Mouse (Mus musculus) liver, embryonic 12.5 days (tissue): ENCODE measurements around the gene Adam22. TPM values are rescaled to one million over a fixed set of nuclear protein-coding genes. Genes with fewer than 3 reads are reported as not detected.

Experiments
- ATAC-seq: fragments of 200-750 bp; cut with Nextera tagmentation; 2 replicates; pipeline ENCODE4 v1.8.0; 2017; ENCODE audit warnings: moderate number of reproducible peaks, mild to moderate bottlenecking, moderate library complexity
- H3K27ac ChIP-seq: fragments of 300-500 bp; sonication (generic); 2 replicates; pipeline ENCODE4 v1.5.1; 2016; ENCODE audit warnings: mild to moderate bottlenecking
- H3K27me3 ChIP-seq: fragments of 300-500 bp; sonication (generic); replicated peaks from 2 replicates; pipeline ENCODE4 v1.6.1; 2016; ENCODE audit warnings: mild to moderate bottlenecking, moderate library complexity
- H3K36me3 ChIP-seq: fragments of 300-500 bp; sonication (generic); 2 replicates; pipeline ENCODE4 v1.6.1; 2016; ENCODE audit warnings: mild to moderate bottlenecking, moderate library complexity
- H3K4me1 ChIP-seq: fragments of 300-500 bp; sonication (generic); 2 replicates; pipeline ENCODE4 v1.6.1; 2016
- H3K4me2 ChIP-seq: fragments of 300-500 bp; sonication (generic); 2 replicates; pipeline ENCODE4 v1.6.1; 2016; ENCODE audit warnings: mild to moderate bottlenecking, moderate library complexity
- H3K4me3 ChIP-seq: fragments of 300-500 bp; sonication (generic); 2 replicates; pipeline ENCODE4 v1.5.1; 2016; ENCODE audit warnings: mild to moderate bottlenecking, moderate library complexity
- H3K9ac ChIP-seq: fragments of 300-500 bp; sonication (generic); 2 replicates; pipeline ENCODE4 v1.6.1; 2016; ENCODE audit warnings: mild to moderate bottlenecking, moderate library complexity
- H3K9me3 ChIP-seq: fragments of 300-500 bp; sonication (generic); replicated peaks from 2 replicates; pipeline ENCODE4 v1.6.1; 2016; ENCODE audit warnings: mild to moderate bottlenecking, moderate library complexity
- WGBS: fragments of 180-500 bp; shearing (Covaris S2); methylation state at CpG from one replicate; pipeline ENCODE4 v1.1.7; 2016; ENCODE audit not compliant: insufficient replicate concordance; 5-methylcytosine and 5-hydroxymethylcytosine counted together
- polyA plus RNA-seq: library from polyadenylated mRNA; unstranded; fragments of >200 nt; fragmentation: Nextera tagmentation; extraction: Ambion mirVana; gene quantifications from 2 replicates; pipeline ENCODE4 v1.2.1, GENCODE M21; 2016

Adam22 gene
- polyA plus RNA-seq, 1 experiment from 2014 or later = 0.56 TPM

GRCm38 (mm10) chr5:8297719-8298419, 70.1 kb downstream of the Adam22 start:
- 62% methylated on average over 10 of the region's 10 CpGs for WGBS
- no peak for ATAC-seq
- Histone ChIP-seq H3K4me3 (no peak overlapping the region), H3K4me2 (no peak overlapping the region), H3K9ac (no peak overlapping the region), H3K36me3 (no peaks in the 10 kb centered on the region), H3K27me3 (no peaks in the 10 kb centered on the region), H3K4me1 (no peaks in the 10 kb centered on the region), H3K27ac (no peak overlapping the region), H3K9me3 (no peaks in the 10 kb centered on the region)

- Histone ChIP-seq H3K4me3 (no peak overlapping the region), H3K9ac (no peak overlapping the region), H3K36me3 (no peaks in the 10 kb centered on the region), H3K27me3 (no peaks in the 10 kb centered on the region), H3K4me1 (no peaks in the 10 kb centered on the region), H3K27ac (no peak overlapping the region), H3K9me3 (no peaks in the 10 kb centered on the region), H3K4me2 (no peak overlapping the region)
- WGBS = 22% methylated on average over 1 of the region's 1 CpGs
- no peak for ATAC-seq
Measured at GRCm38 (mm10) chr5:8293287-8293686, 74.7 kb downstream of the Adam22 start.

GRCm38 (mm10) chr5:8291496-8291895, 76.5 kb downstream of the Adam22 start:
- no peak for ATAC-seq
- WGBS = 56% methylated on average over 1 of the region's 1 CpGs
- Histone ChIP-seq H3K9me3 (no peaks in the 10 kb centered on the region), H3K27ac (no peak overlapping the region), H3K27me3 (no peaks in the 10 kb centered on the region), H3K9ac (no peak overlapping the region), H3K4me1 (no peaks in the 10 kb centered on the region), H3K4me3 (no peak overlapping the region), H3K4me2 (no peak overlapping the region), H3K36me3 (no peaks in the 10 kb centered on the region)

GRCm38 (mm10) chr5:8289678-8290614, 78.0 kb downstream of the Adam22 start:
- no peak overlapping the region for H3K27ac ChIP-seq
- H3K4me1 ChIP-seq = no peaks in the 10 kb centered on the region
- no peak overlapping the region for H3K9ac ChIP-seq
- no peaks in the 10 kb centered on the region for H3K36me3 ChIP-seq
- 45% methylated on average over 6 of the region's 6 CpGs for WGBS
- ATAC-seq = no peak
- no peak overlapping the region for H3K4me3 ChIP-seq
- H3K4me2 ChIP-seq = no peak overlapping the region
- no peaks in the 10 kb centered on the region for H3K9me3 ChIP-seq
- no peaks in the 10 kb centered on the region for H3K27me3 ChIP-seq

- Histone ChIP-seq H3K4me2 (no peak overlapping the region), H3K9me3 (no peaks in the 10 kb centered on the region), H3K9ac (no peak overlapping the region), H3K4me1 (no peaks in the 10 kb centered on the region), H3K27ac (no peak overlapping the region), H3K4me3 (no peak overlapping the region), H3K27me3 (no peaks in the 10 kb centered on the region), H3K36me3 (no peaks in the 10 kb centered on the region)
- ATAC-seq = no peak
- WGBS = 68% methylated on average over 5 of the region's 5 CpGs
Measured at GRCm38 (mm10) chr5:8284123-8284522, 83.8 kb downstream of the Adam22 start.

GRCm38 (mm10) chr5:8276141-8276540, 91.8 kb downstream of the Adam22 start:
- no peak for ATAC-seq
- WGBS = 26% methylated on average over 1 of the region's 1 CpGs
- Histone ChIP-seq H3K9me3 (no peaks in the 10 kb centered on the region), H3K4me2 (no peak overlapping the region), H3K27me3 (no peaks in the 10 kb centered on the region), H3K36me3 (no peaks in the 10 kb centered on the region), H3K4me1 (no peaks in the 10 kb centered on the region), H3K9ac (no peak overlapping the region), H3K27ac (no peak overlapping the region), H3K4me3 (no peak overlapping the region)

GRCm38 (mm10) chr5:8257366-8257765, 110.6 kb downstream of the Adam22 start:
- Histone ChIP-seq H3K36me3 (no peaks in the 10 kb centered on the region), H3K9me3 (no peaks in the 10 kb centered on the region), H3K27me3 (no peaks in the 10 kb centered on the region), H3K27ac (no peak overlapping the region), H3K4me2 (no peak overlapping the region), H3K9ac (no peak overlapping the region), H3K4me3 (no peak overlapping the region), H3K4me1 (no peaks in the 10 kb centered on the region)
- 80% methylated on average over 1 of the region's 1 CpGs for whole genome bisulfite sequencing
- no peak for ATAC-seq

- 58% methylated on average over 4 of the region's 4 CpGs for WGBS
- no peak overlapping the region for H3K4me3 ChIP-seq
- H3K9ac ChIP-seq = no peak overlapping the region
- H3K4me1 ChIP-seq = no peaks in the 10 kb centered on the region
- no peaks in the 10 kb centered on the region for H3K9me3 ChIP-seq
- H3K27ac ChIP-seq = no peak overlapping the region
- ATAC-seq = no peak
- no peaks in the 10 kb centered on the region for H3K27me3 ChIP-seq
- H3K36me3 ChIP-seq = no peaks in the 10 kb centered on the region
- H3K4me2 ChIP-seq = no peak overlapping the region
Measured at GRCm38 (mm10) chr5:8256487-8256886, 111.5 kb downstream of the Adam22 start.

- no peak overlapping the region for H3K27ac ChIP-seq
- ATAC-seq = no peak
- WGBS = 65% methylated on average over 7 of the region's 7 CpGs
- H3K9ac ChIP-seq = no peak overlapping the region
- H3K9me3 ChIP-seq = no peaks in the 10 kb centered on the region
- H3K36me3 ChIP-seq = no peaks in the 10 kb centered on the region
- H3K4me1 ChIP-seq = no peaks in the 10 kb centered on the region
- H3K4me3 ChIP-seq = no peak overlapping the region
- no peak overlapping the region for H3K4me2 ChIP-seq
- H3K27me3 ChIP-seq = no peaks in the 10 kb centered on the region
Measured at GRCm38 (mm10) chr5:8244696-8245095, 123.3 kb downstream of the Adam22 start.

GRCm38 (mm10) chr5:8243064-8243615, 124.8 kb downstream of the Adam22 start:
- no peak overlapping the region for H3K4me2 ChIP-seq
- ATAC-seq = no peak
- no peaks in the 10 kb centered on the region for H3K27me3 ChIP-seq
- no peaks in the 10 kb centered on the region for H3K36me3 ChIP-seq
- WGBS = 37% methylated on average over 4 of the region's 4 CpGs
- no peak overlapping the region for H3K9ac ChIP-seq
- H3K27ac ChIP-seq = no peak overlapping the region
- H3K4me1 ChIP-seq = no peaks in the 10 kb centered on the region
- H3K4me3 ChIP-seq = no peak overlapping the region
- no peaks in the 10 kb centered on the region for H3K9me3 ChIP-seq

- no peak overlapping the region for H3K9ac ChIP-seq
- no peak overlapping the region for H3K27ac ChIP-seq
- H3K4me2 ChIP-seq = no peak overlapping the region
- no peaks in the 10 kb centered on the region for H3K36me3 ChIP-seq
- no peaks in the 10 kb centered on the region for H3K9me3 ChIP-seq
- no peaks in the 10 kb centered on the region for H3K27me3 ChIP-seq
- no peak overlapping the region for H3K4me3 ChIP-seq
- 76% methylated on average over 1 of the region's 1 CpGs for WGBS
- H3K4me1 ChIP-seq = no peaks in the 10 kb centered on the region
- ATAC-seq = no peak
Measured at GRCm38 (mm10) chr5:8242660-8243059, 125.3 kb downstream of the Adam22 start.

GRCm38 (mm10) chr5:8227073-8227472, 140.9 kb downstream of the Adam22 start:
- ATAC-seq = no peak
- Histone ChIP-seq H3K4me3 (no peak overlapping the region), H3K27me3 (no peaks in the 10 kb centered on the region), H3K9me3 (no peaks in the 10 kb centered on the region), H3K36me3 (no peaks in the 10 kb centered on the region), H3K27ac (no peak overlapping the region), H3K9ac (no peak overlapping the region), H3K4me2 (no peak overlapping the region), H3K4me1 (no peaks in the 10 kb centered on the region)
- WGBS = 68% methylated on average over 1 of the region's 1 CpGs
